Mouse (Mus musculus): Measurements from ENCODE around the gene Cstb. TPM values are rescaled to one million over a fixed set of nuclear protein-coding genes. Genes with fewer than 3 reads are reported as not detected.

Gene Cstb
- polyA plus RNA-seq, 1 experiment from 2014 or later = 490 TPM

DNA sequence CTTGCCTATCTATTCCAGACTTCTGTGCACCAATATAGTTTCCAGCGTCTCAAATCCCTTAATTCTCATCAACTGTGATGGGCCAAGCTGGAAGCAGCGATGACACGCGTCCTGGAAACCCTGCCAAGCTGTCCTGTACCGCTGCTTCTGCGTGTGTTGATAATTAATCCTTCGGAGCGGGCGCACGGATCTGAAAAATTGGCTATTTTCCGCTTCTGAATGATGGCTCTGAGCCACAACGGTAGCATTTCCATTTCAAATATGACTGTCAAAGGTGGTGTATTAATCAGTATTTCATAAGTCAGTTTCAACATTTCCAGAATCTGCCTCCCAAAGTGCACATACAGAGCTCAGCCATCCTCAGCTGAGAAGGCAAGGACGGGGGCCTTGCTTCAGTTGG lies 31.2 kb downstream of the Cstb start:
- H3K4me2 ChIP-seq (replicated peaks; ENCODE audit: low read depth, low read length) = no peak overlapping the region
- TF ChIP-seq CTCF (IDR thresholded peaks at IDR 0.05) (no peak), EP300 (IDR thresholded peaks at IDR 0.05) (no peak)
- H3K9me3 ChIP-seq (ENCODE audit: low read length) = no peaks in the 10 kb centered on the region
- no peak overlapping the region for H3K27ac ChIP-seq (ENCODE audit: low read length)
- H3K27me3 ChIP-seq (replicated peaks; ENCODE audit: insufficient read depth, low read length) = no peaks in the 10 kb centered on the region
- no peak for DNase-seq (ENCODE audit: low spot score)
- H3K4me3 ChIP-seq (ENCODE audit: low read depth, low read length) = no peak overlapping the region
- H3K4me1 ChIP-seq (ENCODE audit: insufficient read depth, low read depth, low read length) = peaks cover 4% of the 10 kb centered on the region; the same call in 1 of the 2 replicates
- no peak overlapping the region for H3K9ac ChIP-seq (replicated peaks; ENCODE audit: low read depth)
- WGBS = 61% methylated on average over 13 of the region's 13 CpGs
- no peak for ATAC-seq
- H3K36me3 ChIP-seq (ENCODE audit: insufficient read depth, low read length) = no peaks in the 10 kb centered on the region

- H3K9me3 ChIP-seq (ENCODE audit: low read length) = no peaks in the 10 kb centered on the region
- no peak overlapping the region for H3K27ac ChIP-seq (ENCODE audit: low read length)
- H3K4me1 ChIP-seq (ENCODE audit: insufficient read depth, low read depth, low read length) = peaks cover 4% of the 10 kb centered on the region; the same call in 1 of the 2 replicates
- no peaks in the 10 kb centered on the region for H3K36me3 ChIP-seq (ENCODE audit: insufficient read depth, low read length)
- no peak overlapping the region for H3K4me3 ChIP-seq (ENCODE audit: low read depth, low read length)
- WGBS = 19% methylated on average over 10 of the region's 10 CpGs
- no peaks in the 10 kb centered on the region for H3K27me3 ChIP-seq (replicated peaks; ENCODE audit: insufficient read depth, low read length)
- H3K4me2 ChIP-seq (replicated peaks; ENCODE audit: low read depth, low read length) = peak overlapping the region; percentile 30
- ATAC-seq = peak; percentile 82
- H3K9ac ChIP-seq (replicated peaks; ENCODE audit: low read depth) = no peak overlapping the region
- TF ChIP-seq CTCF (IDR thresholded peaks at IDR 0.05) (peak; percentile 36), EP300 (IDR thresholded peaks at IDR 0.05) (no peak)
- DNase-seq (ENCODE audit: low spot score) = peak; percentile 86
Observed at GRCm38 (mm10) chr10:78457495-78458347, 32.3 kb downstream of the Cstb start.

DNA sequence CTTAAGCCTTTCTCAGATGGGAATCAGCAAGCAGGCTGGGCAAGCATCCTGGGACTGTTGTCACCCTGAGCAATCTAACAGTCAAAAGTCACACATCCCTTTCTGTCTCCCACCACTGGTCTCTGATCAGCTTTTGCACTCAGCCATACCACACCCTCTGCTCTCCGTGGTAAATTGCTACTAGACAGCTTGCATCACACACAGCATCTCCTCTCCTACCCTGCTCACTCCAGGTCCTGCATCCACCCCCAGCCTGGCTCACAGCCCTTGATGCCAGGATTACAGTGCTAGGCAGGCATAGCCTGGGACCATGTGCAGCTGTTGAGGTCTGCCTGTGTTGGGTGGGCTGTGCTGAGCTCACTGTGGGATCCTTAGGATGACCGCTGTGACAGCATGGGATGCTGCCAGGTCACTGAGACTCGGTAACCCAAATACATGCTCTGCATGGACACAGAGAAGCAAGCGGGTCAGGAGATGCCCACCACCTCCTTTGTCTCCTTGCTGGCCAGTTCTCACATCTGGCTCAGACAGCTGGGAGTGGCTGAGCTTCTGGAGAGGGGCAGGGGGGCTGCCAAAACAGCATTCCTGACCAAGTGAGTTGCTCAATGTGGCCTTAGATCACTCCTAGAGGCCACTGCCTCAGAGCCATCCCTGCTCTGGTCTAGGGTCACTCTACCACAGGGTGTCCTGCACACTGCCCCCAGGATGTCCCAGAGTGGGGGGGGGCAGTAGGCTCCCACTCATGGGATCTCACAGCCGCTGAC lies 33.1 kb downstream of the Cstb start:
- H3K27me3 ChIP-seq (replicated peaks; ENCODE audit: insufficient read depth, low read length) = no peaks in the 10 kb centered on the region
- ATAC-seq (peak; percentile 16), DNase-seq (ENCODE audit: low spot score) (peak; percentile 34)
- 55% methylated on average over 5 of the region's 5 CpGs for WGBS
- no peak overlapping the region for H3K9ac ChIP-seq (replicated peaks; ENCODE audit: low read depth)
- no peak for TF ChIP-seq CTCF (IDR thresholded peaks at IDR 0.05)
- no peak for TF ChIP-seq EP300 (IDR thresholded peaks at IDR 0.05)
- H3K36me3 ChIP-seq (ENCODE audit: insufficient read depth, low read length) = no peaks in the 10 kb centered on the region
- H3K4me1 ChIP-seq (ENCODE audit: insufficient read depth, low read depth, low read length) = peaks cover 4% of the 10 kb centered on the region; the same call in 1 of the 2 replicates
- H3K27ac ChIP-seq (ENCODE audit: low read length) = no peak overlapping the region
- no peaks in the 10 kb centered on the region for H3K9me3 ChIP-seq (ENCODE audit: low read length)
- H3K4me3 ChIP-seq (ENCODE audit: low read depth, low read length) = no peak overlapping the region
- no peak overlapping the region for H3K4me2 ChIP-seq (replicated peaks; ENCODE audit: low read depth, low read length)

GRCm38 (mm10) chr10:78460463-78460862 lies 35.0 kb downstream of the Cstb start:
- peaks cover 9% of the 10 kb centered on the region; the same call in 1 of the 2 replicates for H3K4me1 ChIP-seq (ENCODE audit: insufficient read depth, low read depth, low read length)
- no peak overlapping the region for H3K4me3 ChIP-seq (ENCODE audit: low read depth, low read length)
- 26% methylated on average over 5 of the region's 5 CpGs for WGBS
- no peaks in the 10 kb centered on the region for H3K36me3 ChIP-seq (ENCODE audit: insufficient read depth, low read length)
- ATAC-seq = no peak
- H3K27me3 ChIP-seq (replicated peaks; ENCODE audit: insufficient read depth, low read length) = no peaks in the 10 kb centered on the region
- H3K27ac ChIP-seq (ENCODE audit: low read length) = no peak overlapping the region
- no peak overlapping the region for H3K4me2 ChIP-seq (replicated peaks; ENCODE audit: low read depth, low read length)
- no peaks in the 10 kb centered on the region for H3K9me3 ChIP-seq (ENCODE audit: low read length)
- TF ChIP-seq CTCF (IDR thresholded peaks at IDR 0.05) (no peak), EP300 (IDR thresholded peaks at IDR 0.05) (no peak)
- DNase-seq (ENCODE audit: low spot score) = no peak
- no peak overlapping the region for H3K9ac ChIP-seq (replicated peaks; ENCODE audit: low read depth)

GRCm38 (mm10) chr10:78461767-78462166 lies 36.3 kb downstream of the Cstb start:
- TF ChIP-seq CTCF (IDR thresholded peaks at IDR 0.05) (peak; percentile 47), EP300 (IDR thresholded peaks at IDR 0.05) (no peak)
- Histone ChIP-seq H3K27me3 (replicated peaks; ENCODE audit: insufficient read depth, low read length) (no peaks in the 10 kb centered on the region), H3K9me3 (ENCODE audit: low read length) (no peaks in the 10 kb centered on the region), H3K9ac (replicated peaks; ENCODE audit: low read depth) (no peak overlapping the region), H3K4me3 (ENCODE audit: low read depth, low read length) (no peak overlapping the region), H3K27ac (ENCODE audit: low read length) (no peak overlapping the region), H3K36me3 (ENCODE audit: insufficient read depth, low read length) (no peaks in the 10 kb centered on the region), H3K4me2 (replicated peaks; ENCODE audit: low read depth, low read length) (no peak overlapping the region), H3K4me1 (ENCODE audit: insufficient read depth, low read depth, low read length) (peaks cover 9% of the 10 kb centered on the region; the same call in 1 of the 2 replicates)
- ATAC-seq = no peak
- 69% methylated on average over 4 of the region's 4 CpGs for WGBS
- DNase-seq (ENCODE audit: low spot score) = no peak

All from lung, postnatal 0 days (tissue).